Mouse (Mus musculus): ENCODE results near the gene Carf. TPM values are rescaled to one million over a fixed set of nuclear protein-coding genes. Genes with fewer than 3 reads are reported as not detected.
A peak's percentile ranks its signal among the peaks of the same experiment; 100 is the strongest.

Gene Carf
- polyA plus RNA-seq, 1 experiment from 2014 or later: 5.9 TPM

GRCm38 (mm10) chr1:60096572-60097276 lies 1.3 kb upstream of the Carf start:
- ATAC-seq (ENCODE audit: insufficient read depth) (no peak), DNase-seq (peak; percentile 19)
- WGBS: 8% methylated on average over 13 of the region's 13 CpGs
- Histone ChIP-seq H3K27ac (ENCODE audit: low read depth) (no peak overlapping the region), H3K9me3 (ENCODE audit: low read depth, low read length) (no peaks in the 10 kb centered on the region), H3K4me1 (ENCODE audit: insufficient read depth) (no peaks in the 10 kb centered on the region), H3K9ac (peak overlapping the region; percentile 96), H3K4me2 (peak overlapping the region; percentile 68), H3K4me3 (ENCODE audit: low read depth, low read length) (peak overlapping the region; percentile 89), H3K36me3 (ENCODE audit: insufficient read depth) (peaks cover 22% of the 10 kb centered on the region), H3K27me3 (ENCODE audit: insufficient read depth, low read length) (no peaks in the 10 kb centered on the region)
- TF ChIP-seq CTCF (IDR thresholded peaks at IDR 0.05; ENCODE audit: low read depth): no peak

- Histone ChIP-seq H3K27ac (ENCODE audit: low read depth) (peak overlapping the region; percentile 99), H3K9me3 (ENCODE audit: low read depth, low read length) (no peaks in the 10 kb centered on the region), H3K36me3 (ENCODE audit: insufficient read depth) (peaks cover 16% of the 10 kb centered on the region), H3K27me3 (ENCODE audit: insufficient read depth, low read length) (no peaks in the 10 kb centered on the region), H3K4me2 (peak overlapping the region; percentile 68), H3K9ac (peak overlapping the region; percentile 96), H3K4me1 (ENCODE audit: insufficient read depth) (no peaks in the 10 kb centered on the region), H3K4me3 (ENCODE audit: low read depth, low read length) (peak overlapping the region; percentile 89)
- peak; percentile 88 for ATAC-seq (ENCODE audit: insufficient read depth)
- WGBS: under 1% methylated on average over 25 of the region's 25 CpGs
- no peak for TF ChIP-seq CTCF (IDR thresholded peaks at IDR 0.05; ENCODE audit: low read depth)
- peak; percentile 84 for DNase-seq
These were observed 597 bp upstream of the Carf start for GRCm38 (mm10) chr1:60097277-60098023.

GRCm38 (mm10) chr1:60098839-60099238 lies 792 bp downstream of the Carf start:
- peak; percentile 13 for DNase-seq
- H3K4me2 ChIP-seq: peak overlapping the region; percentile 68
- TF ChIP-seq CTCF (IDR thresholded peaks at IDR 0.05; ENCODE audit: low read depth): no peak
- no peaks in the 10 kb centered on the region for H3K9me3 ChIP-seq (ENCODE audit: low read depth, low read length)
- H3K9ac ChIP-seq: peak overlapping the region; percentile 96
- H3K27me3 ChIP-seq (ENCODE audit: insufficient read depth, low read length): no peaks in the 10 kb centered on the region
- WGBS: 11% methylated on average over 9 of the region's 9 CpGs
- peak overlapping the region; percentile 89 for H3K4me3 ChIP-seq (ENCODE audit: low read depth, low read length)
- no peaks in the 10 kb centered on the region for H3K4me1 ChIP-seq (ENCODE audit: insufficient read depth)
- peaks cover 5% of the 10 kb centered on the region; the same call in 1 of the 2 replicates for H3K36me3 ChIP-seq (ENCODE audit: insufficient read depth)
- H3K27ac ChIP-seq (ENCODE audit: low read depth): no peak overlapping the region
- no peak for ATAC-seq (ENCODE audit: insufficient read depth)

- 0 out of 2 replicates have a peak, but pooled peaks have one; percentile 5 for TF ChIP-seq CTCF (IDR thresholded peaks at IDR 0.05; ENCODE audit: low read depth)
- no peaks in the 10 kb centered on the region for H3K27me3 ChIP-seq (ENCODE audit: insufficient read depth, low read length)
- H3K9ac ChIP-seq: no peak overlapping the region
- H3K9me3 ChIP-seq (ENCODE audit: low read depth, low read length): no peaks in the 10 kb centered on the region
- peaks cover 3% of the 10 kb centered on the region; the same call in 1 of the 2 replicates for H3K36me3 ChIP-seq (ENCODE audit: insufficient read depth)
- no peak for ATAC-seq (ENCODE audit: insufficient read depth)
- no peak overlapping the region for H3K4me3 ChIP-seq (ENCODE audit: low read depth, low read length)
- H3K4me1 ChIP-seq (ENCODE audit: insufficient read depth): no peaks in the 10 kb centered on the region
- DNase-seq: no peak
- H3K27ac ChIP-seq (ENCODE audit: low read depth): no peak overlapping the region
- 98% methylated on average over 1 of the region's 1 CpGs for WGBS
- H3K4me2 ChIP-seq: no peak overlapping the region
These were observed 6.5 kb downstream of the Carf start for GRCm38 (mm10) chr1:60104582-60104981.

GRCm38 (mm10) chr1:60117721-60118455 lies 19.8 kb downstream of the Carf start:
- no peak for TF ChIP-seq CTCF (IDR thresholded peaks at IDR 0.05; ENCODE audit: low read depth)
- no peak overlapping the region for H3K27ac ChIP-seq (ENCODE audit: low read depth)
- no peaks in the 10 kb centered on the region for H3K9me3 ChIP-seq (ENCODE audit: low read depth, low read length)
- no peak overlapping the region for H3K9ac ChIP-seq
- DNase-seq (no peak), ATAC-seq (ENCODE audit: insufficient read depth) (no peak)
- WGBS: 47% methylated on average over 7 of the region's 7 CpGs
- H3K4me3 ChIP-seq (ENCODE audit: low read depth, low read length): no peak overlapping the region
- H3K4me2 ChIP-seq: no peak overlapping the region
- no peaks in the 10 kb centered on the region for H3K27me3 ChIP-seq (ENCODE audit: insufficient read depth, low read length)
- H3K4me1 ChIP-seq (ENCODE audit: insufficient read depth): no peaks in the 10 kb centered on the region
- no peaks in the 10 kb centered on the region for H3K36me3 ChIP-seq (ENCODE audit: insufficient read depth)

GRCm38 (mm10) chr1:60137346-60137745 lies 39.3 kb downstream of the Carf start:
- no peak for ATAC-seq (ENCODE audit: insufficient read depth)
- H3K36me3 ChIP-seq (ENCODE audit: insufficient read depth): no peaks in the 10 kb centered on the region
- no peaks in the 10 kb centered on the region for H3K9me3 ChIP-seq (ENCODE audit: low read depth, low read length)
- no peaks in the 10 kb centered on the region for H3K4me1 ChIP-seq (ENCODE audit: insufficient read depth)
- no peak for TF ChIP-seq CTCF (IDR thresholded peaks at IDR 0.05; ENCODE audit: low read depth)
- 55% methylated on average over 9 of the region's 9 CpGs for WGBS
- DNase-seq: no peak
- no peak overlapping the region for H3K9ac ChIP-seq
- H3K4me2 ChIP-seq: no peak overlapping the region
- no peak overlapping the region for H3K4me3 ChIP-seq (ENCODE audit: low read depth, low read length)
- H3K27ac ChIP-seq (ENCODE audit: low read depth): no peak overlapping the region
- H3K27me3 ChIP-seq (ENCODE audit: insufficient read depth, low read length): no peaks in the 10 kb centered on the region

All from lung, embryonic 14.5 days (tissue).